Mouse (Mus musculus): ENCODE data around the gene Rasgrp2. TPM values are rescaled to one million over a fixed set of nuclear protein-coding genes. Genes with fewer than 3 reads are reported as not detected.

Rasgrp2 gene
- polyA plus RNA-seq, 1 experiment, result 1,280 TPM

DNA sequence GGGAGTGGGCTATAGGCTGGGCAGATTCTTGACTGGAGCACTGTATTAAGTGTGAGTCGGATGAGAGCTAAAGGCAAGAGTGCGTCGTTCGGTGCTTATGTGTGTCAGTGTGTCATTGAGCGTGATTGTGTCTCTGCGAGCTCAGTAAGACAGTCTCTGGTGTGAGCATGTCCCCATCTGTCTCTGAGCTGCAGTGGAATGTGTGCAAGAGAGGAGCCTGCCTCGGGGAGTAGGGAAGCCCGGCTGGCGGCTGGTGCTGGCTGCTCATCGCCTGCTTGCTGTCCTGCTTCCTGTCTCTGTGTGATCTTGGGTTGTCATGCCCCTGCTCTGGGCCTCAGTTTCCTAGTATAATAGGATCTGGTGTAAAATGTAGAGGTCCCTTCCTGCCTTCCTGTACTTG is 43.9 kb downstream of the Rasgrp2 start:
- no peak for TF ChIP-seq CTCF (IDR thresholded peaks at IDR 0.05; ENCODE audit: control insufficient read depth, insufficient read depth, low read length)
- no peak for TF ChIP-seq POLR2A (IDR thresholded peaks at IDR 0.05; ENCODE audit: borderline replicate concordance, control insufficient read depth, low read depth, low read length)
- WGBS, result 83% methylated on average over 10 of the region's 10 CpGs
- Histone ChIP-seq H3K4me1 (ENCODE audit: control insufficient read depth, insufficient read depth, low read length) (peaks cover 1% of the 10 kb centered on the region; the same call in 1 of the 2 replicates), H3K4me3 (replicated peaks; ENCODE audit: control insufficient read depth, low read depth, low read length) (no peak overlapping the region), H3K27ac (ENCODE audit: control insufficient read depth, insufficient read depth, low read depth, low read length, poor library complexity) (no peak overlapping the region)

DNA sequence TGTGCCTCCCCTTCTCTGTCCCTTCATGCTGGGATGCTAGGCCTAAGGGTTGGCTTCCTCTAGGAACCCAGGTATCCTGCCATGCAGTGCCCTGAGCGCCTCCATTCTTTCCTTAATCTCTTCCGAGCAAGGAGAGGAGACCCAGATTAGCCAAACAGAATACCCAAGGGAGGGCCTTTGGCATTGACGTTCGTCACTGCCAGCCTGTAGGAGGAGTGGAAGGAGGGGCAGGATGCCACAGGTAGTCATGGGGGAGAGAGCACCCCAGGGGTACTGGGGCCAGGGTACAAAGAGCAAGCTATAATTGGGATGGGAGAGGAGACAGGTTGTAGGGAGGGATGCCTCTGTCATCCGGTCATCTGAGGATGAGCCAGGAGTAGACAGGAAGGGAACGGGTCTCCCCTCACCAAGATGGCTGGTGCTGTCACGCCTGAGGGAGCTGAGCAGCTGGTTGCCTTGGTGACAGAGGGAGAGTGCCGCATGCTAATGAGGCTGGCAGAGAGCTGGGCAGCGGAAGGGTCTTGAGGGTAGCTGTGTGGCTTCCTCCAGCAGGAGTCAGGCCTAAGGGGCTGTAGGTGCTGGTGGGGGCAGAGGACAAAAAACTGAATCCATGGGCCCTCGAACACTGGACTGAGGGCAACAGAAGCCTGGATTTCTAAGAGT is 46.8 kb downstream of the Rasgrp2 start:
- no peak overlapping the region for H3K4me3 ChIP-seq (replicated peaks; ENCODE audit: control insufficient read depth, low read depth, low read length)
- WGBS, result 69% methylated on average over 10 of the region's 10 CpGs
- no peak overlapping the region for H3K27ac ChIP-seq (ENCODE audit: control insufficient read depth, insufficient read depth, low read depth, low read length, poor library complexity)
- peaks cover 1% of the 10 kb centered on the region; the same call in 1 of the 2 replicates for H3K4me1 ChIP-seq (ENCODE audit: control insufficient read depth, insufficient read depth, low read length)
- TF ChIP-seq POLR2A (IDR thresholded peaks at IDR 0.05; ENCODE audit: borderline replicate concordance, control insufficient read depth, low read depth, low read length), result no peak
- TF ChIP-seq CTCF (IDR thresholded peaks at IDR 0.05; ENCODE audit: control insufficient read depth, insufficient read depth, low read length), result no peak

DNA sequence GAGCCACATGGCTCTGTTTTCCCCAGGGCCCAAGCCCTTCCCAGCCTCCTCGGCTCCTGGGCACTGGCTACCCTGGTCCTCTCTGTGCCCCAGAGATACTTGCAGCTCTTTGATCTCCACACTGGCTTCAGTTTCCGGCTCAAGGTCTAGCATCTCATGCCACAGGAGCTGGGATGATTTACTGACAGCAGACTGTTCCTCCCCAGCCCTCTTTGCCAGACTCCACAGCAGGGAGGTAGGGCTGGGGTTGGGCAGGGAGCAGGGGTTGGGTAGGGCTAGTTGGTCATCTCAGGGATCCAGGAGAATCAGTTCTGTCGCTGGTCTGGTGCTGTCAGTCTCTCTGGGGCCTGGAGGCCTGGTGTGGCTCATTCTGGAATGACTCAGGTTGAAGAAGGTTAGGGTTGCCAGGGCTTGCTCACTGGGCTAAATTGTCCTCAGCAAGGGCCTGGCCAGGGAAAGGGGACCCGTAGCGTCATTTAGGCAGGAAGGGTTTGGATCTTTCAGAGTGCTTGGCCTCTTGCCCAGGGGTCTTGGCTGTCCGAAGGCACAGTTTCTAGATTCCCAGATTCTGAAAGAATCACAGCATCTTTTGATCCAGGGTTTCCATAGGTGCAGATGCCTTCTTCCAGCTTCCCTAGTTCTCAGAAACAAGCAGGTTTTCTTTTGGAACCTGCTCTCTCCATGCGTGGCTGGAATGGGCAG is 47.7 kb downstream of the Rasgrp2 start:
- Histone ChIP-seq H3K4me1 (ENCODE audit: control insufficient read depth, insufficient read depth, low read length) (peaks cover 1% of the 10 kb centered on the region; the same call in 1 of the 2 replicates), H3K4me3 (replicated peaks; ENCODE audit: control insufficient read depth, low read depth, low read length) (no peak overlapping the region), H3K27ac (ENCODE audit: control insufficient read depth, insufficient read depth, low read depth, low read length, poor library complexity) (no peak overlapping the region)
- TF ChIP-seq POLR2A (IDR thresholded peaks at IDR 0.05; ENCODE audit: borderline replicate concordance, control insufficient read depth, low read depth, low read length), result no peak
- TF ChIP-seq CTCF (IDR thresholded peaks at IDR 0.05; ENCODE audit: control insufficient read depth, insufficient read depth, low read length), result no peak
- 77% methylated on average over 7 of the region's 7 CpGs for WGBS

DNA sequence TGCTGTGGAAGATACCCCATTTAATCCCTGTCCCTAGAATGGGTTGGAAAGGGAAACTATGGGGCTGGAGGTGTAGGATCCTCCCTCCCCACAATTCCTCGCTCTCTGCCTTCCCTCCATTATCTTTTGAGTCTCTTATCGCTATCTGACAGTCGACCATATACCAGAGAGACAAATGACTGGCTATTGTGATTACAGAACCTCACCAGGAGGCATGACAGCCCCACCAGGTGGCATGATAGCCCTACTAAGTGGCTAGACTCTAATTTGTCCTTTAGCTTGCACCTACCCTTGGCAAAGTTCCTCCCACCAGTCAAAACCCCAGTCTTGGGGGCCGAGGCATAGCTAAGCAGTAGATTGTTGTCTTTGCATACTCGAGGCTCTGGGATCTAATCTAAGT is 49.6 kb downstream of the Rasgrp2 start:
- H3K4me3 ChIP-seq (replicated peaks; ENCODE audit: control insufficient read depth, low read depth, low read length), result peak overlapping the region; percentile 5
- no peak overlapping the region for H3K27ac ChIP-seq (ENCODE audit: control insufficient read depth, insufficient read depth, low read depth, low read length, poor library complexity)
- TF ChIP-seq POLR2A (IDR thresholded peaks at IDR 0.05; ENCODE audit: borderline replicate concordance, control insufficient read depth, low read depth, low read length) (no peak), CTCF (IDR thresholded peaks at IDR 0.05; ENCODE audit: control insufficient read depth, insufficient read depth, low read length) (no peak)
- H3K4me1 ChIP-seq (ENCODE audit: control insufficient read depth, insufficient read depth, low read length), result peaks cover 1% of the 10 kb centered on the region; the same call in 1 of the 2 replicates
- WGBS, result 43% methylated on average over 5 of the region's 5 CpGs

DNA sequence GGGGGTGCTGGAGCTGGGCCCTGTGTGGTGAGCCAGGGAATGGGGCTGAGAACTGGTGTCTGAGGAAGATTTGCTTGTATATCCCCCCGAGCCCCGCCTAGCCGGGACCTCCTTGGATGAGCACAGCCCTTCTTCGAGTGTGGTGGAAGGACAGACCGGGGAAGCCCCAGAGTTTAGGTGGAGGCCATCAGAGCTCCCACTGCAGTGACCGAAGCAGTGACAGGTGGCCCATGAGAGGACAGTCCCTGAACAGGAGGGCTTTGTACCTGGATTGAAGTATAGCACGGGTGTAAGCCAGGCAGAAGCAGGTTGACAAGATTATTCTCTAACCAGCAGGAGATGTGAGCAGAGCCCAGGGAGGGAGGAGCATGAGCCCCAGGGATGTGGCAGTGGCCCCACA is 50.7 kb downstream of the Rasgrp2 start:
- WGBS, result 78% methylated on average over 7 of the region's 7 CpGs
- peaks cover 1% of the 10 kb centered on the region; the same call in 1 of the 2 replicates for H3K4me1 ChIP-seq (ENCODE audit: control insufficient read depth, insufficient read depth, low read length)
- no peak overlapping the region for H3K27ac ChIP-seq (ENCODE audit: control insufficient read depth, insufficient read depth, low read depth, low read length, poor library complexity)
- no peak overlapping the region for H3K4me3 ChIP-seq (replicated peaks; ENCODE audit: control insufficient read depth, low read depth, low read length)
- TF ChIP-seq CTCF (IDR thresholded peaks at IDR 0.05; ENCODE audit: control insufficient read depth, insufficient read depth, low read length) (no peak), POLR2A (IDR thresholded peaks at IDR 0.05; ENCODE audit: borderline replicate concordance, control insufficient read depth, low read depth, low read length) (no peak)

DNA sequence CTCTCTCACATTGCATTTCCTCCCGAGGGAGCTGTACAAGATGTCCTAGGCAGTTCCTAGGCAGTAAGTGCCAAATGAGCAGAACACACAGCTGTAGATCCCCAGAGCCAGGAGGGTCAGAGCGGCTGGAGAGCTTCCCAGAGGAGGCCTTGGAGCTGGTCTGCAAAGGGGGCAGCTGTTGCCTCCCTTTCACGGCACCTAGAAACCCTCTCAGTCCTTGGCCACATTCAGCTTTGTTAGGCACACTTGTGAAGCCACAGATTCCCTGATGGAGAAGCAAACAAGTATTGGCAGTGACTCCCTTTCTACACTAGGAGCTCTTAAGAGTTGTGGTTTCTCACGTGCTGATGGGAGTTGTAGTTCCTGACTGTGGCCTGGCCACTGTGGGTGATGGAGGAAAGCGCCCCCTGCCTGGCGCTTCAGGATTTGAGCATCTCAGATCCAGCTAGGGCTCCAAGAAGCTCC is 52.9 kb downstream of the Rasgrp2 start:
- Histone ChIP-seq H3K4me1 (ENCODE audit: control insufficient read depth, insufficient read depth, low read length) (peaks cover 1% of the 10 kb centered on the region; the same call in 1 of the 2 replicates), H3K27ac (ENCODE audit: control insufficient read depth, insufficient read depth, low read depth, low read length, poor library complexity) (no peak overlapping the region), H3K4me3 (replicated peaks; ENCODE audit: control insufficient read depth, low read depth, low read length) (no peak overlapping the region)
- no peak for TF ChIP-seq POLR2A (IDR thresholded peaks at IDR 0.05; ENCODE audit: borderline replicate concordance, control insufficient read depth, low read depth, low read length)
- peak; percentile 76 for TF ChIP-seq CTCF (IDR thresholded peaks at IDR 0.05; ENCODE audit: control insufficient read depth, insufficient read depth, low read length)
- 26% methylated on average over 6 of the region's 6 CpGs for WGBS

DNA sequence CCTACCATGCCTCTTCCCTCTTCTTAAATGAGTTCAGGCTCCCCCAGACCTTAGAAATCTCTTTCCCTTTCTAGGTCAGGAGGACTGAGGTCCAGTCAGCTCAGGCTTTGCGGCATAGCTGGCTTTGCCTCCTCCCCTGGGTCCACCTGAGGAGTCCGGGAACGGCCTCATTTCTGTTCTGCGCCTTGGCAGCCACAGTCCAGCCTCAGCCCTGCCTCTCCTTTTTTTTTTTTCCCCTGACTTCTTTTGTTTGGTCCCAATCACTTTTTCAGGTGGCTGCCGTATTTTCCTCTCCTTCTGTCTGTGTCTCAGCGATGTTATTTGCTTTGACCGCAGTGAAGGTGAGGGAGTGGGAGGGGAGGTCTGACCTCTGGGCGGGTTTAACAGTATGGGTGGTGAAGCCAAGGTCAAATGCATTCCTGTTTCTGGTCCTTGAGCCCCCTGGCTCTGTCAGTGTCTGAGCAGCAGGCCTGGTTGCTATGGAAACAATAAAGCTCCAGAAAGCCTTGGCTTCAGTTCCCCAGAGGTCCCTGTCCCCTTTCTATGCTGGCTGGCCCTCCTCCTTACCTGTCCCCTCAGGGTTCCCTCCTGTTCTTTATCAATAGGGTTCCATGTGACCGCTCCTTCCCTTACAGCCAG is 53.7 kb downstream of the Rasgrp2 start:
- no peak overlapping the region for H3K27ac ChIP-seq (ENCODE audit: control insufficient read depth, insufficient read depth, low read depth, low read length, poor library complexity)
- 84% methylated on average over 9 of the region's 9 CpGs for WGBS
- H3K4me1 ChIP-seq (ENCODE audit: control insufficient read depth, insufficient read depth, low read length), result no peaks in the 10 kb centered on the region
- no peak overlapping the region for H3K4me3 ChIP-seq (replicated peaks; ENCODE audit: control insufficient read depth, low read depth, low read length)
- TF ChIP-seq POLR2A (IDR thresholded peaks at IDR 0.05; ENCODE audit: borderline replicate concordance, control insufficient read depth, low read depth, low read length) (no peak), CTCF (IDR thresholded peaks at IDR 0.05; ENCODE audit: control insufficient read depth, insufficient read depth, low read length) (no peak)

DNA sequence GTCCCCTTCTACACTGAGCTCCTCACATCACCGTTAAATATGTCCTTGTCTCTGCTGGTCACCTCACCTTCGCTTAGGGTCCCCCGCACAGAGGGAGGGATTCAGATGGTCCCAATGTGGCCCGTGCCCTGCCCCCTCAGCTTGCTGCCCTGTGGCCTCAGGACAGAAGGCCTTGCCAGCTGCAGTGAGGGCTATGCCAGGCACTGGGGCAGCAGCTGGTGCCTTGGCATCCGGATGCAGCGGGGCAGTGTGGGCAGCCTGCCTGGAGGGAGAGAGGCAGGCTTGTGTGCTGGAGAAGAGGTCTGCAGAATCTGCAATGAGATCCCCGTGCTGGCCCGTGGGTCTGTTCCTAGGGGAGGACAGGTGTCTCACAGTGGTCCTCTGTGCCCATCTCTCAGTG is 54.2 kb downstream of the Rasgrp2 start:
- 89% methylated on average over 8 of the region's 8 CpGs for WGBS
- H3K4me1 ChIP-seq (ENCODE audit: control insufficient read depth, insufficient read depth, low read length), result no peaks in the 10 kb centered on the region
- no peak overlapping the region for H3K4me3 ChIP-seq (replicated peaks; ENCODE audit: control insufficient read depth, low read depth, low read length)
- TF ChIP-seq CTCF (IDR thresholded peaks at IDR 0.05; ENCODE audit: control insufficient read depth, insufficient read depth, low read length), result no peak
- H3K27ac ChIP-seq (ENCODE audit: control insufficient read depth, insufficient read depth, low read depth, low read length, poor library complexity), result no peak overlapping the region

All from bone marrow, adult 2 months (tissue).